Mouse (Mus musculus): Measurements from ENCODE around the gene Sco1.

DNA sequence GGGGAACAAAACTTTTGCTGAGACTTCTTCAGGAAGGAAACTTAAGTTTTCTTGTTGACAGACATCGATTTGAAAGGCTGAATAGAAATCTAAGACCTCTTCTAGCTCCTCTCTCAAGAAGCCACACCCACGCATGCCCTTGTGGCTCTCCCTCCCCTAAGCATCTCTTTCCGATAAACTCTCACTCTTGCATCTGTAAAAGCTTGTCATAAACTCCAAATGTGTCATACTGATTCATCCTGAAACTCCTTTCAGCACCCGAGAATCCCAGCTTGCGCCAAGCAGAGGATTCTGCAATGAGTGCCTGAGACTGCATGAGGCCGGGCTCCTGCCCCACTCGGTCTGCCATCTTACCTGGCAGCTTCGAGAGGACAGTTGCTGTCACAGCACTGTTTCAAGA, 4.0 kb upstream of the Sco1 start:
- TF ChIP-seq CTCF (IDR thresholded peaks at IDR 0.05; ENCODE audit: insufficient read depth, low read depth, low read length) (no peak), POLR2A (IDR thresholded peaks at IDR 0.05; ENCODE audit: insufficient read depth, low read depth, low read length) (no peak)
